Mouse (Mus musculus): ENCODE measurements around the gene Lhb.
"Not testable (repeated sequence)": the region's sequence is repeated elsewhere in the genome, so short reads cannot be mapped to it uniquely, and the experiment has no call there.

- not testable (repeated sequence) for TF ChIP-seq TCF12 (IDR thresholded peaks at IDR 0.05; ENCODE audit: insufficient read depth, poor library complexity, severe bottlenecking); MYOG (IDR thresholded peaks at IDR 0.05; ENCODE audit: control insufficient read depth in 1 of 3, insufficient read depth in 1 of 3, insufficient read length in 2 of 3, low read depth in 2 of 3); MAX (IDR thresholded peaks at IDR 0.05; ENCODE audit: low read depth); POLR2A (IDR thresholded peaks at IDR 0.05; ENCODE audit: insufficient read length, low read depth); POLR2AphosphoS2 (IDR thresholded peaks at IDR 0.05; ENCODE audit: insufficient read length, low read depth); SRF (IDR thresholded peaks at IDR 0.05; ENCODE audit: control insufficient read depth, insufficient read length, low read depth); USF1 (IDR thresholded peaks at IDR 0.05; ENCODE audit: low read depth)
These were observed 24.3 kb upstream of the Lhb start for GRCm38 (mm10) chr7:45396337-45396775.
